Mouse (Mus musculus): Measurements from ENCODE around the gene Acacb. TPM values are rescaled to one million over a fixed set of nuclear protein-coding genes. Genes with fewer than 3 reads are reported as not detected.

Acacb gene
- 2.4 and 3.6 TPM in 2 replicates for total RNA-seq (2023)

GRCm38 (mm10) chr5:114146028-114146888 is at the start of gene Acacb:
Gene Acacb (plus strand): TSS chr5:114146535.

GRCm38 (mm10) chr5:114127374-114128349 is 18.7 kb upstream of the Acacb start, which contains the start of gene Alkbh2:
Gene Alkbh2 (minus strand): TSS chr5:114128218.

GRCm38 (mm10) chr5:114130211-114130605 is 16.1 kb upstream of the Acacb start, which contains the start of gene Ung:
Gene Ung (plus strand): TSS chr5:114130386.

GRCm38 (mm10) chr5:114273693-114274402 is 127.5 kb downstream of the Acacb start, which contains the start of gene Foxn4:
Gene Foxn4 (minus strand): TSS chr5:114273807.

GRCm38 (mm10) chr5:114288874-114289273 is 142.5 kb downstream of the Acacb start, which contains the start of gene Myo1h:
Gene Myo1h (plus strand): TSS chr5:114289166.

Other genes starting within 250 kb of the Acacb start
- gene Coro1c, start 237.8 kb upstream of the Acacb start, total RNA-seq (2023): 105 and 165 TPM in 2 replicates
- 7.4 and 9.2 TPM in 2 replicates for gene Ssh1, start 152.6 kb upstream of the Acacb start, total RNA-seq (2023)
- not detected in 2 replicates for gene Dao, start 142.8 kb upstream of the Acacb start, total RNA-seq (2023)
- 7.0 and 14.4 TPM in 2 replicates for gene Usp30, start 81.1 kb upstream of the Acacb start, total RNA-seq (2023)
- not detected in 2 replicates for gene Svop, start 55.0 kb upstream of the Acacb start, total RNA-seq (2023)
- 2.0 TPM in 1 of 2 replicates, not detected in the other for gene Alkbh2, start 18.3 kb upstream of the Acacb start, total RNA-seq (2023)
- 3.7 and 4.6 TPM in 2 replicates for gene Ung, start 16.1 kb upstream of the Acacb start, total RNA-seq (2023)
- not detected in 2 replicates for gene Foxn4, start 127.3 kb downstream of the Acacb start, total RNA-seq (2023)
- gene Myo1h, start 142.6 kb downstream of the Acacb start, total RNA-seq (2023): 1.4 and 3.4 TPM in 2 replicates
- 127 and 154 TPM in 2 replicates for gene Kctd10, start 234.0 kb downstream of the Acacb start, total RNA-seq (2023)
- gene Ube3b, start 234.1 kb downstream of the Acacb start, total RNA-seq (2023): 51.0 and 52.4 TPM in 2 replicates